Mouse (Mus musculus) liver, embryonic 14.5 days (tissue): ENCODE results near the gene Krt77. TPM values are rescaled to one million over a fixed set of nuclear protein-coding genes. Genes with fewer than 3 reads are reported as not detected.

Experiments
- ATAC-seq: fragments of 200-750 bp; cut with Nextera tagmentation; 2 replicates; pipeline ENCODE4 v1.8.0; 2017; ENCODE audit warnings: moderate number of reproducible peaks, mild to moderate bottlenecking, moderate library complexity; ENCODE audit not compliant: insufficient read depth
- DNase-seq, 3 experiments: peaks; one replicate each; pipeline ENCODE4 v3.0.0-alpha.2; 2012 to 2013; ENCODE audit warnings: low read depth in 3 of 3, low spot score in 3 of 3
- H3K27ac ChIP-seq: fragments of 300-500 bp; sonication (generic); 2 replicates; pipeline ENCODE4 v1.5.1; 2014; ENCODE audit warnings: moderate library complexity, mild to moderate bottlenecking, control low read depth, inconsistent platforms
- H3K27me3 ChIP-seq: fragments of 300-500 bp; sonication (generic); 2 replicates; pipeline ENCODE4 v1.6.1; 2014; ENCODE audit warnings: mild to moderate bottlenecking, low read length, moderate library complexity; ENCODE audit not compliant: control insufficient read depth, insufficient read depth
- H3K36me3 ChIP-seq: fragments of 300-500 bp; sonication (generic); replicated peaks from 2 replicates; pipeline ENCODE4 v1.6.1; 2014; ENCODE audit warnings: low read depth; ENCODE audit not compliant: control insufficient read depth, insufficient read depth
- H3K4me1 ChIP-seq, 2 experiments: fragments of 200-500 bp in 1 of 2; fragments of 300-500 bp in 1 of 2; sonication (generic) in 1 of 2; replicated peaks; 2 replicates each; pipeline ENCODE4 v1.6.1; 2012 to 2014; ENCODE audit warnings: antibody characterized with exemption in 1 of 2, inconsistent platforms in 1 of 2, low read length in 1 of 2; ENCODE audit not compliant: control insufficient read depth in 2 of 2, insufficient read depth in 2 of 2
- H3K4me2 ChIP-seq: fragments of 300-500 bp; sonication (generic); 2 replicates; pipeline ENCODE4 v1.6.1; 2014; ENCODE audit warnings: low read depth, mild to moderate bottlenecking, control low read depth, moderate library complexity
- H3K4me3 ChIP-seq, 2 experiments: fragments of 200-500 bp in 1 of 2; fragments of 300-500 bp in 1 of 2; sonication (generic) in 1 of 2; 2 replicates each; pipeline ENCODE4 v1.5.1; 2012 to 2014; ENCODE audit warnings: low read depth in 2 of 2, low read length in 2 of 2, mild to moderate bottlenecking in 2 of 2, control low read depth in 1 of 2, inconsistent platforms in 1 of 2, moderate library complexity in 1 of 2; ENCODE audit not compliant: insufficient read depth in 1 of 2
- H3K9ac ChIP-seq: fragments of 300-500 bp; sonication (generic); replicated peaks from 2 replicates; pipeline ENCODE4 v1.6.1; 2014; ENCODE audit warnings: mild to moderate bottlenecking, control low read depth, moderate library complexity
- H3K9me3 ChIP-seq: fragments of 300-500 bp; sonication (generic); 2 replicates; pipeline ENCODE4 v1.6.1; 2016; ENCODE audit warnings: low read length, mixed read lengths; ENCODE audit not compliant: control insufficient read depth
- CTCF ChIP-seq: IDR thresholded peaks from 2 replicates; pipeline ENCODE4 v1.5.1; 2016; ENCODE audit warnings: antibody characterized with exemption, low read depth, control low read depth
- EP300 ChIP-seq: IDR thresholded peaks from 2 replicates; pipeline ENCODE4 v1.6.1; 2016; ENCODE audit warnings: antibody characterized with exemption, low read depth
- WGBS: fragments of 180-500 bp; shearing (Covaris S2); extraction: QIAGEN DNeasy Blood & Tissue Kit; methylation state at CpG from one replicate; pipeline ENCODE4 v1.1.7; 2014; ENCODE audit not compliant: insufficient replicate concordance; 5-methylcytosine and 5-hydroxymethylcytosine counted together
- polyA plus RNA-seq, 2 experiments: library from polyadenylated mRNA; depleted of rRNA in 1 of 2; stranded (reverse) in 1 of 2; unstranded in 1 of 2; fragments of >200 nt; fragmentation: Nextera tagmentation in 1 of 2; extraction: Ambion mirVana in 1 of 2; gene quantifications; 2 replicates each; pipeline versions ENCODE4 v1.2.1 to v1.2.3; 2012 to 2014

Krt77 gene
- polyA plus RNA-seq (2012; rRNA removed) (0.01 TPM in 2 replicates), polyA plus RNA-seq (2014; fragmentation: Nextera tagmentation; extraction: Ambion mirVana) (not detected in 2 replicates)

- Histone ChIP-seq H3K4me3 (no peak within 1 kb of the TSS), H3K9ac (no peak within 1 kb of the TSS), H3K4me2 (no peak within 1 kb of the TSS), H3K27ac (no peak within 1 kb of the TSS), H3K9me3 (no peaks in the 10 kb centered on the region), H3K27me3 (no peaks in the 10 kb centered on the region), H3K4me1 (no peaks in the 10 kb centered on the region), H3K36me3 (no peaks in the 10 kb centered on the region)
- DNase-seq (no peak), ATAC-seq (no peak)
- TF ChIP-seq EP300 (no peak), CTCF (no peak)
- 35% methylated on average over 6 of the region's 6 CpGs for WGBS
These were observed at the start of gene Krt77 for GRCm38 (mm10) chr15:101869431-101869830. Krt77 (minus strand) TSS chr15:101869705.

DNA sequence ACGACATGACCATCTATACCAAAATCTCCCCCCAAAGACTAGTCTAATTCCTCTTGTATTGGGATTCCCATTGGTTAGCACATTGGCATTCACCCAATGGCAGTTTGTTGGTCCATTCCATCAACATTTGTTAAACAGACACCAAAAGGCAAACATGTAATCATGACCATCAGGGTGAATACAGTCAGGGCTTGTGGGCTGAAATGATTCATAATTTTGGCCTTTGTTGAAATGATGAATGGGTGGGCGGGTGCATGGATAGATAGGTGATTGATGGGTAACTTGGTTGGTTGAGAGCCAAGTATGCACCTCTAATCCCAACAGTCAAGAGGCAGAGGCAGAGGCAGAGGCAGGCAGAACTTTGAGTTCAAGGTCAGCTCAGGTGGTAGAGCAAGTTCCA, 46.6 kb upstream of the Krt77 start:
- Histone ChIP-seq H3K4me3 (no peak overlapping the region), H3K4me1 (no peaks in the 10 kb centered on the region), H3K36me3 (no peaks in the 10 kb centered on the region), H3K4me2 (no peak overlapping the region), H3K27me3 (no peaks in the 10 kb centered on the region), H3K27ac (no peak overlapping the region), H3K9me3 (no peaks in the 10 kb centered on the region), H3K9ac (no peak overlapping the region)
- WGBS, result 38% methylated on average over 2 of the region's 2 CpGs
- no peak for DNase-seq
- TF ChIP-seq CTCF (no peak), EP300 (no peak)
- ATAC-seq, result no peak

GRCm38 (mm10) chr15:101904849-101905248, 35.3 kb upstream of the Krt77 start:
- Histone ChIP-seq H3K9me3 (no peaks in the 10 kb centered on the region), H3K27me3 (no peaks in the 10 kb centered on the region), H3K36me3 (no peaks in the 10 kb centered on the region), H3K4me2 (no peak overlapping the region), H3K9ac (no peak overlapping the region), H3K4me3 (no peak overlapping the region), H3K27ac (no peak overlapping the region), H3K4me1 (no peaks in the 10 kb centered on the region)
- no peak for DNase-seq
- no peak for ATAC-seq
- WGBS, result 62% methylated on average over 5 of the region's 5 CpGs
- TF ChIP-seq EP300 (no peak), CTCF (no peak)

DNA sequence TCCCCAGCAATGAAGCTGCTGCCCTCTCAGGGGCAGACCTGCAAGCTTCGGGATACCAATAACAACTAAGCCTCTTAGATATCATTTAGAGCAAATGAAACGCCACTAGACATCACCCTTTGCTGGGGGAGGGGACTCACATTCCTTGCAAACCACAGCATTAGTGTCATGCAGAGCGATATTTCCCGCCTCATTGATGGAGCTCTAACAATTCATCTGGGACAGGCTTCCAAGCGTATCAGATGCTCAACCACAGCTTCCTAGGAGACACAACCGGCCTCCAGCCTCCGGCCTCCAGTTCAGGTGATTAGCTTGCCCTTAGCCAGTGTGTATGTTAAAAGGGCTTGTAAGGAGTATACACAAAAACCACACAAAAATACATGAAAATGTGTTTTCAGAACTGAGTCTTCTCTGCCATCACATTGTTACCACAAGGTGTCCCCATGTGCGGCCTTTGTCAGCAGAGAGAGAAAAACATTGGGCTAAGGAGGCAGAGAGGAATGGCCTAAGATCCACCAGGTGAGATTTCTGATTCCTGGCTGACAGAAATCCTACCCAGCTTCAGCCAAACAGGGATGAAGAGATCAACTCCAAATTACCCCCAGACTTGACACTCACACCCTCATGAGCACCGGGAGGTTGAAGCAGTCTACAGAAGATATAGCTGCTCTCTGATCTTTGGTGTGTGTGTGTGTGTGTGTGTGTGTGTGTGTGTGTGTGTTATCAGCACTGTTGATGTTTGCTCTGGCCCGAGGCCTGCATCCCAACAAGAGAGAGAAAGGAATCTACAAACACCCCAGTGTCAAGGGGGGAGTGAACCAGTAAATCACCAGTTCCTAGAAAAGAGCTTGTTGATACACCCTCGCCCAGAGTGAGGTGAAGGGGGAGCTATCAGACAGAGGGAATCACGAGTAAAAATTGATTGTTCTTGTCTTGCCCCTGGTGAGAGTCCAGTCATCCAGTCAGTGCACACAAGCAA, 33.0 kb upstream of the Krt77 start:
- no peaks in the 10 kb centered on the region for H3K27me3 ChIP-seq
- H3K4me2 ChIP-seq, result no peak overlapping the region
- H3K4me3 ChIP-seq, result no peak overlapping the region
- WGBS, result 42% methylated on average over 12 of the region's 12 CpGs
- H3K4me1 ChIP-seq, result no peaks in the 10 kb centered on the region
- H3K27ac ChIP-seq, result no peak overlapping the region
- TF ChIP-seq EP300 (no peak), CTCF (peak; percentile 16; the same call in 1 of the 2 replicates)
- no peaks in the 10 kb centered on the region for H3K36me3 ChIP-seq
- H3K9ac ChIP-seq, result no peak overlapping the region
- DNase-seq (no peak), ATAC-seq (no peak)
- H3K9me3 ChIP-seq, result no peaks in the 10 kb centered on the region

GRCm38 (mm10) chr15:101895216-101895615, 25.7 kb upstream of the Krt77 start:
- Histone ChIP-seq H3K9ac (no peak overlapping the region), H3K36me3 (no peaks in the 10 kb centered on the region), H3K9me3 (no peaks in the 10 kb centered on the region), H3K4me1 (no peaks in the 10 kb centered on the region), H3K27me3 (no peaks in the 10 kb centered on the region), H3K4me2 (no peak overlapping the region), H3K4me3 (no peak overlapping the region), H3K27ac (no peak overlapping the region)
- TF ChIP-seq CTCF (no peak), EP300 (no peak)
- 64% methylated on average over 4 of the region's 4 CpGs for WGBS
- ATAC-seq (no peak), DNase-seq (no peak)
